Mouse (Mus musculus) lung, embryonic 16.5 days (tissue): ENCODE results near the gene Ccdc33. TPM values are rescaled to one million over a fixed set of nuclear protein-coding genes. Genes with fewer than 3 reads are reported as not detected.

Experiments used
- ATAC-seq: fragments of 200-750 bp; cut with Nextera tagmentation; 2 replicates; pipeline ENCODE4 v1.8.0; 2017; ENCODE audit warnings: low read depth, mild to moderate bottlenecking, moderate library complexity
- H3K27ac ChIP-seq: fragments of 300-500 bp; sonication (generic); 2 replicates; pipeline ENCODE4 v1.5.1; 2014; ENCODE audit warnings: mild to moderate bottlenecking, control low read depth, low read length
- H3K27me3 ChIP-seq: fragments of 300-500 bp; sonication (generic); 2 replicates; pipeline ENCODE4 v1.6.1; 2014; ENCODE audit warnings: low read depth, low read length, mixed read lengths; ENCODE audit not compliant: control insufficient read depth, insufficient read depth
- H3K36me3 ChIP-seq: fragments of 300-500 bp; sonication (generic); 2 replicates; pipeline ENCODE4 v1.6.1; 2014; ENCODE audit warnings: low read length; ENCODE audit not compliant: control insufficient read depth, insufficient read depth
- H3K4me1 ChIP-seq: fragments of 300-500 bp; sonication (generic); replicated peaks from 2 replicates; pipeline ENCODE4 v1.6.1; 2014; ENCODE audit warnings: low read length, mixed read lengths; ENCODE audit not compliant: control insufficient read depth, insufficient read depth
- H3K4me2 ChIP-seq: fragments of 300-500 bp; sonication (generic); 2 replicates; pipeline ENCODE4 v1.6.1; 2014; ENCODE audit warnings: low read depth, low read length, control low read depth
- H3K4me3 ChIP-seq: fragments of 300-500 bp; sonication (generic); 2 replicates; pipeline ENCODE4 v1.5.1; 2014; ENCODE audit warnings: mild to moderate bottlenecking, low read length, control low read depth
- H3K9ac ChIP-seq: fragments of 300-500 bp; sonication (generic); 2 replicates; pipeline ENCODE4 v1.6.1; 2014; ENCODE audit warnings: low read length, control low read depth
- H3K9me3 ChIP-seq: fragments of 300-500 bp; sonication (generic); 2 replicates; pipeline ENCODE4 v1.6.1; 2016; ENCODE audit warnings: low read length; ENCODE audit not compliant: control insufficient read depth
- WGBS: fragments of 180-500 bp; shearing (Covaris S2); extraction: QIAGEN DNeasy Blood & Tissue Kit; methylation state at CpG from one replicate; pipeline ENCODE4 v1.1.7; 2014; 5-methylcytosine and 5-hydroxymethylcytosine counted together
- polyA plus RNA-seq: library from polyadenylated mRNA; unstranded; fragments of >200 nt; fragmentation: Nextera tagmentation; extraction: Ambion mirVana; gene quantifications from 2 replicates; pipeline ENCODE4 v1.2.1, GENCODE M21; 2015

Ccdc33 gene
- polyA plus RNA-seq, 1 experiment from 2014 or later = 0.68 TPM

- H3K27ac ChIP-seq = no peak overlapping the region
- H3K4me1 ChIP-seq = no peaks in the 10 kb centered on the region; the same call in 1 of the 2 replicates
- no peak for ATAC-seq
- WGBS = 81% methylated on average over 5 of the region's 5 CpGs
- H3K4me2 ChIP-seq = no peak overlapping the region
- no peak overlapping the region for H3K4me3 ChIP-seq
- H3K9ac ChIP-seq = no peak overlapping the region
- no peaks in the 10 kb centered on the region for H3K27me3 ChIP-seq
- H3K36me3 ChIP-seq = no peaks in the 10 kb centered on the region
- H3K9me3 ChIP-seq = no peaks in the 10 kb centered on the region
Measured at GRCm38 (mm10) chr9:58018385-58018784, 100.2 kb downstream of the Ccdc33 start.

GRCm38 (mm10) chr9:58016962-58017361 lies 101.7 kb downstream of the Ccdc33 start:
- H3K4me3 ChIP-seq = no peak overlapping the region
- no peaks in the 10 kb centered on the region for H3K27me3 ChIP-seq
- H3K9ac ChIP-seq = no peak overlapping the region
- no peaks in the 10 kb centered on the region for H3K36me3 ChIP-seq
- ATAC-seq = no peak
- WGBS = 59% methylated on average over 3 of the region's 3 CpGs
- H3K4me2 ChIP-seq = no peak overlapping the region
- H3K4me1 ChIP-seq = no peaks in the 10 kb centered on the region; the same call in 1 of the 2 replicates
- H3K27ac ChIP-seq = no peak overlapping the region
- H3K9me3 ChIP-seq = no peaks in the 10 kb centered on the region

- Histone ChIP-seq H3K27me3 (no peaks in the 10 kb centered on the region), H3K27ac (no peak overlapping the region), H3K4me2 (no peak overlapping the region), H3K36me3 (no peaks in the 10 kb centered on the region), H3K9me3 (no peaks in the 10 kb centered on the region), H3K9ac (no peak overlapping the region), H3K4me3 (no peak overlapping the region), H3K4me1 (no peaks in the 10 kb centered on the region; the same call in 1 of the 2 replicates)
- 78% methylated on average over 6 of the region's 6 CpGs for WGBS
- no peak for ATAC-seq
Measured at GRCm38 (mm10) chr9:58015856-58016255, 102.8 kb downstream of the Ccdc33 start.

GRCm38 (mm10) chr9:58014393-58015160 lies 104.0 kb downstream of the Ccdc33 start:
- H3K9me3 ChIP-seq = no peaks in the 10 kb centered on the region
- H3K4me2 ChIP-seq = no peak overlapping the region
- no peak overlapping the region for H3K27ac ChIP-seq
- no peaks in the 10 kb centered on the region for H3K27me3 ChIP-seq
- no peak for ATAC-seq
- H3K9ac ChIP-seq = no peak overlapping the region
- WGBS = 32% methylated on average over 8 of the region's 8 CpGs
- H3K4me3 ChIP-seq = no peak overlapping the region
- no peaks in the 10 kb centered on the region for H3K36me3 ChIP-seq
- no peaks in the 10 kb centered on the region; the same call in 1 of the 2 replicates for H3K4me1 ChIP-seq

GRCm38 (mm10) chr9:58012935-58013334 lies 105.7 kb downstream of the Ccdc33 start:
- Histone ChIP-seq H3K36me3 (no peaks in the 10 kb centered on the region), H3K4me2 (no peak overlapping the region), H3K27me3 (no peaks in the 10 kb centered on the region), H3K4me3 (no peak overlapping the region), H3K9ac (no peak overlapping the region), H3K9me3 (no peaks in the 10 kb centered on the region), H3K27ac (no peak overlapping the region), H3K4me1 (no peaks in the 10 kb centered on the region; the same call in 1 of the 2 replicates)
- 51% methylated on average over 2 of the region's 2 CpGs for WGBS
- ATAC-seq = no peak

- H3K4me2 ChIP-seq = no peak overlapping the region
- WGBS = 77% methylated on average over 2 of the region's 2 CpGs
- no peak overlapping the region for H3K9ac ChIP-seq
- H3K27ac ChIP-seq = no peak overlapping the region
- ATAC-seq = no peak
- H3K4me3 ChIP-seq = no peak overlapping the region
- H3K9me3 ChIP-seq = no peaks in the 10 kb centered on the region
- no peaks in the 10 kb centered on the region; the same call in 1 of the 2 replicates for H3K4me1 ChIP-seq
- H3K27me3 ChIP-seq = no peaks in the 10 kb centered on the region
- H3K36me3 ChIP-seq = no peaks in the 10 kb centered on the region
Measured at GRCm38 (mm10) chr9:58012486-58012885, 106.1 kb downstream of the Ccdc33 start.

- Histone ChIP-seq H3K4me3 (no peak overlapping the region), H3K9ac (no peak overlapping the region), H3K27me3 (no peaks in the 10 kb centered on the region), H3K27ac (no peak overlapping the region), H3K36me3 (no peaks in the 10 kb centered on the region), H3K4me1 (no peaks in the 10 kb centered on the region; the same call in 1 of the 2 replicates), H3K9me3 (no peaks in the 10 kb centered on the region), H3K4me2 (no peak overlapping the region)
- WGBS = 63% methylated on average over 8 of the region's 8 CpGs
- no peak for ATAC-seq
Measured at GRCm38 (mm10) chr9:58011552-58011951, 107.1 kb downstream of the Ccdc33 start.

- no peak overlapping the region for H3K4me3 ChIP-seq
- H3K27ac ChIP-seq = no peak overlapping the region
- no peaks in the 10 kb centered on the region for H3K27me3 ChIP-seq
- H3K9ac ChIP-seq = no peak overlapping the region
- H3K4me1 ChIP-seq = no peaks in the 10 kb centered on the region; the same call in 1 of the 2 replicates
- WGBS = 31% methylated on average over 7 of the region's 7 CpGs
- 0 out of 2 replicates have a peak, but pooled peaks have one; percentile 52 for ATAC-seq
- H3K4me2 ChIP-seq = no peak overlapping the region
- H3K36me3 ChIP-seq = no peaks in the 10 kb centered on the region
- H3K9me3 ChIP-seq = no peaks in the 10 kb centered on the region
Measured at GRCm38 (mm10) chr9:58011027-58011426, 107.6 kb downstream of the Ccdc33 start.

GRCm38 (mm10) chr9:58009588-58009987 lies 109.0 kb downstream of the Ccdc33 start:
- Histone ChIP-seq H3K4me2 (no peak overlapping the region), H3K36me3 (no peaks in the 10 kb centered on the region), H3K9ac (no peak overlapping the region), H3K9me3 (no peaks in the 10 kb centered on the region), H3K27ac (no peak overlapping the region), H3K4me1 (no peaks in the 10 kb centered on the region; the same call in 1 of the 2 replicates), H3K4me3 (no peak overlapping the region), H3K27me3 (no peaks in the 10 kb centered on the region)
- 63% methylated on average over 3 of the region's 3 CpGs for WGBS
- ATAC-seq = no peak
